Mouse (Mus musculus): Measurements from ENCODE around the gene Hist1h2af. TPM values are rescaled to one million over a fixed set of nuclear protein-coding genes. Genes with fewer than 3 reads are reported as not detected.
"Not testable (repeated sequence)": the region's sequence is repeated elsewhere in the genome, so short reads cannot be mapped to it uniquely, and the experiment has no call there.

Hist1h2af gene
- polyA plus RNA-seq, 1 experiment from 2014 or later = 7.9 TPM

- Histone ChIP-seq H3K4me2 (replicated peaks) (peak within 1 kb of the TSS; percentile 98), H3K36me3 (no peaks in the 10 kb centered on the region), H3K9ac (replicated peaks) (no peak within 1 kb of the TSS), H3K27ac (replicated peaks) (peak within 1 kb of the TSS; percentile 97), H3K4me3 (no peak within 1 kb of the TSS), H3K27me3 (no peaks in the 10 kb centered on the region), H3K4me1 (peaks cover 22% of the 10 kb centered on the region), H3K9me3 (no peaks in the 10 kb centered on the region)
- ATAC-seq (ENCODE audit: low FRiP score, low read depth) = no peak
These were observed 19.3 kb downstream of the Hist1h2af start, which contains the start of gene Hist1h1d for GRCm38 (mm10) chr13:23552962-23553361. Gene Hist1h1d (plus strand): TSS chr13:23553262.

- H3K27ac ChIP-seq (replicated peaks) = peak overlapping the region; percentile 97
- H3K27me3 ChIP-seq = no peaks in the 10 kb centered on the region
- no peaks in the 10 kb centered on the region for H3K36me3 ChIP-seq
- H3K4me1 ChIP-seq = peaks cover 22% of the 10 kb centered on the region
- peak overlapping the region; percentile 98 for H3K4me2 ChIP-seq (replicated peaks)
- peak overlapping the region; percentile 75; the same call in 1 of the 2 replicates for H3K9ac ChIP-seq (replicated peaks)
- WGBS = 26% methylated on average over 9 of the region's 9 CpGs
- H3K4me3 ChIP-seq = peak overlapping the region; percentile 59
- no peak for ATAC-seq (ENCODE audit: low FRiP score, low read depth)
- no peaks in the 10 kb centered on the region for H3K9me3 ChIP-seq
These were observed 20.7 kb downstream of the Hist1h2af start for GRCm38 (mm10) chr13:23554393-23554792.

GRCm38 (mm10) chr13:23554925-23555838 is 21.5 kb downstream of the Hist1h2af start:
- Histone ChIP-seq H3K36me3 (no peaks in the 10 kb centered on the region), H3K4me3 (peak overlapping the region; percentile 59), H3K4me1 (peaks cover 22% of the 10 kb centered on the region), H3K27me3 (no peaks in the 10 kb centered on the region), H3K27ac (replicated peaks) (peak overlapping the region; percentile 97), H3K4me2 (replicated peaks) (peak overlapping the region; percentile 98), H3K9ac (replicated peaks) (peak overlapping the region; percentile 75), H3K9me3 (no peaks in the 10 kb centered on the region)
- peak; percentile 86 for ATAC-seq (ENCODE audit: low FRiP score, low read depth)
- WGBS = under 1% methylated on average over 54 of the region's 54 CpGs

GRCm38 (mm10) chr13:23555839-23556416 is 22.2 kb downstream of the Hist1h2af start:
- no peaks in the 10 kb centered on the region for H3K36me3 ChIP-seq
- peak overlapping the region; percentile 98 for H3K4me2 ChIP-seq (replicated peaks)
- peaks cover 20% of the 10 kb centered on the region for H3K4me1 ChIP-seq
- no peaks in the 10 kb centered on the region for H3K27me3 ChIP-seq
- H3K4me3 ChIP-seq = peak overlapping the region; percentile 59
- H3K9me3 ChIP-seq = no peaks in the 10 kb centered on the region
- peak; percentile 76 for ATAC-seq (ENCODE audit: low FRiP score, low read depth)
- WGBS = under 1% methylated on average over 18 of the region's 18 CpGs
- peak overlapping the region; percentile 75 for H3K9ac ChIP-seq (replicated peaks)
- H3K27ac ChIP-seq (replicated peaks) = peak overlapping the region; percentile 97

- no peak overlapping the region for H3K9ac ChIP-seq (replicated peaks)
- 68% methylated on average over 3 of the region's 3 CpGs for WGBS
- peak overlapping the region; percentile 97; the same call in 1 of the 2 replicates for H3K27ac ChIP-seq (replicated peaks)
These were observed 23.2 kb downstream of the Hist1h2af start for GRCm38 (mm10) chr13:23556906-23557305.

GRCm38 (mm10) chr13:23560699-23561098 is 27.0 kb downstream of the Hist1h2af start:
- H3K36me3 ChIP-seq; H3K4me3 ChIP-seq; H3K9me3 ChIP-seq; H3K27me3 ChIP-seq; H3K4me1 ChIP-seq; H3K9ac ChIP-seq (replicated peaks); ATAC-seq (ENCODE audit: low FRiP score, low read depth): not testable (repeated sequence)
- 12% methylated on average over 2 of the region's 2 CpGs for WGBS
- peak overlapping the region; percentile 26 for H3K4me2 ChIP-seq (replicated peaks)
- H3K27ac ChIP-seq (replicated peaks) = peak overlapping the region; percentile 65

More at GRCm38 (mm10) chr13:23556906-23557305, 23.2 kb downstream of the Hist1h2af start:
- Histone ChIP-seq H3K27me3 (no peaks in the 10 kb centered on the region), H3K36me3 (no peaks in the 10 kb centered on the region), H3K4me2 (replicated peaks) (peak overlapping the region; percentile 98; the same call in 1 of the 2 replicates), H3K4me3 (no peak overlapping the region), H3K4me1 (peaks cover 20% of the 10 kb centered on the region), H3K9me3 (no peaks in the 10 kb centered on the region)
- no peak for ATAC-seq (ENCODE audit: low FRiP score, low read depth)

GRCm38 (mm10) chr13:23561531-23561882 is 27.8 kb downstream of the Hist1h2af start:
- H3K4me3 ChIP-seq = peak overlapping the region; percentile 46
- peak overlapping the region; percentile 98 for H3K27ac ChIP-seq (replicated peaks)
- not testable (repeated sequence) for H3K9me3 ChIP-seq; H3K4me1 ChIP-seq; H3K27me3 ChIP-seq; H3K36me3 ChIP-seq; ATAC-seq (ENCODE audit: low FRiP score, low read depth)
- H3K9ac ChIP-seq (replicated peaks) = peak overlapping the region; percentile 49; the same call in 1 of the 2 replicates
- H3K4me2 ChIP-seq (replicated peaks) = peak overlapping the region; percentile 78
- WGBS = 0% methylated on average over 2 of the region's 5 CpGs

GRCm38 (mm10) chr13:23561883-23562659 is 28.4 kb downstream of the Hist1h2af start, which contains the start of gene Hist1h3e:
Gene Hist1h3e (minus strand): TSS chr13:23562369.
- H3K36me3 ChIP-seq, H3K4me1 ChIP-seq, H3K9me3 ChIP-seq, H3K27me3 ChIP-seq: not testable (repeated sequence)
- H3K4me2 ChIP-seq (replicated peaks) = peak within 1 kb of the TSS; percentile 78
- H3K27ac ChIP-seq (replicated peaks) = peak within 1 kb of the TSS; percentile 98
- ATAC-seq (ENCODE audit: low FRiP score, low read depth) = peak; percentile 98
- H3K4me3 ChIP-seq = peak within 1 kb of the TSS; percentile 46
- under 1% methylated on average over 59 of the region's 67 CpGs for WGBS
- H3K9ac ChIP-seq (replicated peaks) = peak within 1 kb of the TSS; percentile 56

- H3K4me2 ChIP-seq (replicated peaks) = peak overlapping the region; percentile 78
- ATAC-seq (ENCODE audit: low FRiP score, low read depth) = peak; percentile 46; the same call in 1 of the 2 replicates
- peak overlapping the region; percentile 56 for H3K9ac ChIP-seq (replicated peaks)
- H3K27ac ChIP-seq (replicated peaks) = peak overlapping the region; percentile 98
- H3K4me1 ChIP-seq = 0 out of 2 replicates have a peak, but pooled peaks cover 2% of the 10 kb centered on the region
- no peaks in the 10 kb centered on the region for H3K27me3 ChIP-seq
- H3K36me3 ChIP-seq = no peaks in the 10 kb centered on the region
- no peaks in the 10 kb centered on the region for H3K9me3 ChIP-seq
- WGBS = 2% methylated on average over 18 of the region's 18 CpGs
- H3K4me3 ChIP-seq = peak overlapping the region; percentile 46
These were observed 29.2 kb downstream of the Hist1h2af start for GRCm38 (mm10) chr13:23562699-23563462.

GRCm38 (mm10) chr13:23564482-23564881 is 30.8 kb downstream of the Hist1h2af start:
- H3K9ac ChIP-seq (replicated peaks) = no peak overlapping the region
- H3K27me3 ChIP-seq = no peaks in the 10 kb centered on the region
- WGBS = 96% methylated on average over 2 of the region's 2 CpGs
- no peaks in the 10 kb centered on the region for H3K9me3 ChIP-seq
- H3K4me1 ChIP-seq = 0 out of 2 replicates have a peak, but pooled peaks cover 2% of the 10 kb centered on the region
- peak overlapping the region; percentile 98; the same call in 1 of the 2 replicates for H3K27ac ChIP-seq (replicated peaks)
- H3K4me3 ChIP-seq = no peak overlapping the region
- no peak for ATAC-seq (ENCODE audit: low FRiP score, low read depth)
- no peak overlapping the region for H3K4me2 ChIP-seq (replicated peaks)
- no peaks in the 10 kb centered on the region for H3K36me3 ChIP-seq
